Mouse (Mus musculus) adrenal gland, postnatal 4 days (tissue): ENCODE data around the gene Tmem204. TPM values are rescaled to one million over a fixed set of nuclear protein-coding genes. Genes with fewer than 3 reads are reported as not detected.
A peak's percentile ranks its signal among the peaks of the same experiment; 100 is the strongest.
"Not testable (repeated sequence)": the region's sequence is repeated elsewhere in the genome, so short reads cannot be mapped to it uniquely, and the experiment has no call there.

Experiments used
- DNase-seq, 2 experiments: peaks; one replicate each; pipeline ENCODE4 v3.0.0; 2021 to 2022; ENCODE audit warnings: low spot score in 2 of 2, mixed read lengths in 2 of 2
- long read RNA-seq, 2 experiments: library from polyadenylated mRNA; stranded (forward); transcript quantifications; one replicate each; pipeline ENCODE4 v2.0.0; 2021
- total RNA-seq, 2 experiments: library from RNA; stranded (reverse); gene quantifications; 2 replicates each; pipeline ENCODE4 v1.2.3; 2021

The Tmem204 gene
- total RNA-seq, result 10 to 100 TPM; 25.5 to 26.4 TPM
- long read RNA-seq, experiment 1, transcript Tmem204-201 (3 exons, 1,846 nt), result major isoform, 20 of 21 reads
- long read RNA-seq, experiment 1, partial matches to known transcripts, result 0 of 21 reads
- long read RNA-seq, experiment 1, other reads (novel, unspliced or antisense), result 1 of 21 reads
- long read RNA-seq, experiment 2, transcript Tmem204-201 (3 exons, 1,846 nt), result major isoform, 41 of 43 reads
- long read RNA-seq, experiment 2, partial matches to known transcripts, result 0 of 43 reads
- long read RNA-seq, experiment 2, other reads (novel, unspliced or antisense), result 2 of 43 reads

GRCm38 (mm10) chr17:25083444-25083931 is at the start of gene Tmem204:
Tmem204 (minus strand) TSS chr17:25083591.
- DNase-seq, result no peak

GRCm38 (mm10) chr17:25130060-25130459 is 46.7 kb upstream of the Tmem204 start:
- DNase-seq, result no peak

- DNase-seq, result no peak
Measured at GRCm38 (mm10) chr17:25127681-25128080, 44.3 kb upstream of the Tmem204 start.

- no peak for DNase-seq
Measured at GRCm38 (mm10) chr17:25127079-25127478, 43.7 kb upstream of the Tmem204 start.

- not testable (repeated sequence) for DNase-seq
Measured at GRCm38 (mm10) chr17:25125442-25126060, 42.2 kb upstream of the Tmem204 start.

- DNase-seq, result no peak
Measured at GRCm38 (mm10) chr17:25123979-25124378, 40.6 kb upstream of the Tmem204 start.

GRCm38 (mm10) chr17:25120406-25120805 is 37.0 kb upstream of the Tmem204 start, which contains the start of gene Ptx4:
Ptx4 (plus strand) TSS chr17:25120760.
- no peak for DNase-seq

- peak in 1 of 2 experiments; percentile 25 for DNase-seq
Measured at GRCm38 (mm10) chr17:25117263-25117662, 33.9 kb upstream of the Tmem204 start.

- DNase-seq, result peak; percentile 83 to 86
Measured at GRCm38 (mm10) chr17:25115664-25116432, 32.5 kb upstream of the Tmem204 start, which contains the start of gene Telo2. Telo2 (minus strand) TSS chr17:25115967.

- no peak for DNase-seq
Measured at GRCm38 (mm10) chr17:25114908-25115645, 31.7 kb upstream of the Tmem204 start.

GRCm38 (mm10) chr17:25112423-25112810 is 29.0 kb upstream of the Tmem204 start:
- no peak for DNase-seq

GRCm38 (mm10) chr17:25111739-25112422 is 28.5 kb upstream of the Tmem204 start:
- DNase-seq, result peak in 1 of 2 experiments; percentile 14

- DNase-seq, result no peak
Measured at GRCm38 (mm10) chr17:25111220-25111619, 27.8 kb upstream of the Tmem204 start.

GRCm38 (mm10) chr17:25110590-25110989 is 27.2 kb upstream of the Tmem204 start:
- DNase-seq, result no peak

- no peak for DNase-seq
Measured at GRCm38 (mm10) chr17:25109578-25109977, 26.2 kb upstream of the Tmem204 start.

GRCm38 (mm10) chr17:25107786-25108185 is 24.4 kb upstream of the Tmem204 start:
- no peak for DNase-seq

GRCm38 (mm10) chr17:25101338-25101737 is 17.9 kb upstream of the Tmem204 start:
- no peak for DNase-seq

GRCm38 (mm10) chr17:25100052-25100451 is 16.7 kb upstream of the Tmem204 start:
- no peak for DNase-seq

GRCm38 (mm10) chr17:25096221-25096620 is 12.8 kb upstream of the Tmem204 start:
- DNase-seq, result no peak

- no peak for DNase-seq
Measured at GRCm38 (mm10) chr17:25090450-25090849, 7.1 kb upstream of the Tmem204 start.
